Mouse (Mus musculus): ENCODE results near the gene Nampt. TPM values are rescaled to one million over a fixed set of nuclear protein-coding genes. Genes with fewer than 3 reads are reported as not detected.

Nampt gene
- 260 TPM for polyA plus RNA-seq (2014; fragmentation: Illumina TruSeq; extraction: RNeasy Lipid Tissue Mini Kit (QIAGEN cat#74804); ENCODE audit: low read depth, low replicate concordance)

GRCm38 (mm10) chr12:32819416-32819815 is at the start of gene Nampt:
Nampt (plus strand) TSS chr12:32819545.

Other genes with a start within 250 kb of the Nampt start
- 485 TPM for gene Sypl, start 134.3 kb downstream of the Nampt start, polyA plus RNA-seq (2014; fragmentation: Illumina TruSeq; extraction: RNeasy Lipid Tissue Mini Kit (QIAGEN cat#74804); ENCODE audit: low read depth, low replicate concordance)

Data from kidney, adult 10 weeks (tissue).